Comparison of ENCODE assay signal across 15 mouse cellular contexts in the genomic region with DNA sequence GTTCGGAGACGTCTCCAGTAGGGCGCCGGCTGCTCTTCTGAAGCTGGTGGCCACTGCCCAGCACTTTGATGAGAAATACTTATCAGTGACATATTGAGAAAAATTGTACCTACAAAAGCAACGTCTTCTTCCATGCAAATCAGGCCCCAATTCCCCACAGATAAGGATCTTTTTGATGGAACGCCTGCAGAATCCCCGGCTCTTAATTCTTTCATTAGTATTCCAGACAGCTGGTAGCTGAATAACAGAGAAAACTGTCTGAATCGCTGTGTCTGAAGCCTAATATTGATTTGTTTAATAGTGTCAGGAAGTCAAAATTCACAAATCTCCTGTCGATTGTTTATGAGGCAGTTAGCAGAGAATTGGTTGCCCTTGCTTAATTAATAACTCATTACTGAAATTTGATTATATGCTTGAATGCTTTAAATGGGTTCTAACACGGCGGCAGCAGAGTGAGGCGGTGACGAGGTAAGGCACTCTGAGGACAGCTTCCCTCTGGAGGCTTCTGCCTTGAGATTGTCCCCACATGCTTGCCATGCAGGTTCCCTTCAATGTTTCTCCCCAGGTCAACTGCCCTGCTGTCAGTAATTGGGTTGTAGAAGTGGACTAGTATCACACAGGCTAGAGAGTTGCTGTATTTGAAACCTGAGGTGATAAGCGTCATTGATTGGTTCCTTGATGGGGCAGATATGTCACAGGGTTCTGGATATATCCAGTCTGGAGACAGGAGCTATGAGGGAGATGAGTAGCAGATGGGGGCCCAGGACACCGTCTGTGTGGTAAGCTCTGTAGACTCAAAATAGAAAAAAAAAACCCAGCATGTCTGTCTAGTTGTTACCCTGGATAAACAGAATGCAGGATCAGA.
A peak's percentile ranks its signal among the peaks of the same experiment; 100 is the strongest.
DNase-seq lines count a peak whose midpoint lies in the region; ATAC-seq and TF ChIP-seq lines count a peak whose summit lies in the region.
"Had no signal": no experiment of that assay in that cellular context is flagged by ENCODE, and none has a peak within 500 bp of the region (broad histone marks: within the 10 kb centered on the region; RNA-seq: fewer than 3 reads in every experiment).

No protein-coding gene starts in this region.

- H3K4me3 ChIP-seq in neural tube, embryonic 12.5 days, result no peak overlapping the region
- H3K4me3 ChIP-seq in midbrain, embryonic 12.5 days, result no peak overlapping the region
- H3K4me3 ChIP-seq in gastrocnemius, adult 2 months, result no peak overlapping the region
- H3K4me3 ChIP-seq: limb, embryonic 10.5 days; stomach, embryonic 15.5 days had no signal

- no peak for DNase-seq in neural tube, embryonic 10.5 days (ENCODE audit: extremely low spot score, low spot score)
- DNase-seq in kidney, adult 9 months, result peak; percentile 66
- peak; percentile 28 for DNase-seq in retina, postnatal 1 day
- DNase-seq in T-cell, adult 2 months (ENCODE audit: low spot score), result no peak
- DNase-seq in gastrocnemius, adult 2 months, result no peak
- DNase-seq in adrenal gland, adult 2 months, result no peak
- DNase-seq: lung, postnatal 10 days; thymus, postnatal 25 days had no signal

- H3K9ac ChIP-seq in neural tube, embryonic 12.5 days, result no peak overlapping the region
- no peak overlapping the region for H3K9ac ChIP-seq in midbrain, embryonic 12.5 days (replicated peaks)
- H3K9ac ChIP-seq: liver, embryonic 14.5 days; stomach, embryonic 15.5 days had no signal

- ATAC-seq in neural tube, embryonic 12.5 days (ENCODE audit: low FRiP score, low read depth), result peak; percentile 48; the same call in 1 of the 2 replicates
- 0 out of 2 replicates have a peak, but pooled peaks have one; percentile 34 for ATAC-seq in midbrain, embryonic 12.5 days (ENCODE audit: low FRiP score, low read depth)
- ATAC-seq: intestine, embryonic 16.5 days had no signal

- no peaks in the 10 kb centered on the region for H3K4me1 ChIP-seq in neural tube, embryonic 12.5 days
- peaks cover 14% of the 10 kb centered on the region for H3K4me1 ChIP-seq in midbrain, embryonic 12.5 days
- H3K4me1 ChIP-seq: stomach, embryonic 15.5 days had no signal

- 57% methylated on average over 15 of the region's 15 CpGs for WGBS in neural tube, embryonic 12.5 days
- 52% methylated on average over 15 of the region's 15 CpGs for WGBS in midbrain, embryonic 12.5 days

- H3K27ac ChIP-seq in neural tube, embryonic 12.5 days, result no peak overlapping the region
- peak overlapping the region; percentile 35 for H3K27ac ChIP-seq in midbrain, embryonic 12.5 days (replicated peaks)
- H3K27ac ChIP-seq in gastrocnemius, adult 2 months, result no peak overlapping the region
- H3K27ac ChIP-seq: limb, embryonic 10.5 days; liver, embryonic 14.5 days; stomach, embryonic 15.5 days had no signal

- H3K36me3 ChIP-seq in neural tube, embryonic 12.5 days, result no peaks in the 10 kb centered on the region
- H3K36me3 ChIP-seq in midbrain, embryonic 12.5 days, result no peaks in the 10 kb centered on the region
- H3K36me3 ChIP-seq: G1E; limb, embryonic 10.5 days; stomach, embryonic 15.5 days had no signal

- H3K27me3 ChIP-seq in neural tube, embryonic 12.5 days (replicated peaks), result no peaks in the 10 kb centered on the region
- peaks cover 8% of the 10 kb centered on the region for H3K27me3 ChIP-seq in midbrain, embryonic 12.5 days
- H3K27me3 ChIP-seq: stomach, embryonic 15.5 days had no signal

- no peak overlapping the region for H3K4me2 ChIP-seq in neural tube, embryonic 12.5 days (replicated peaks)
- peak overlapping the region; percentile 13 for H3K4me2 ChIP-seq in midbrain, embryonic 12.5 days (replicated peaks)
- H3K4me2 ChIP-seq: stomach, embryonic 15.5 days had no signal

- no peak for TF ChIP-seq CTCF in gastrocnemius, adult 2 months (IDR thresholded peaks at IDR 0.05)

- intact Hi-C loops in gastrocnemius, adult 2 months (cut with DNase I), result no loop called here

- H3K9me3 ChIP-seq in neural tube, embryonic 12.5 days, result no peaks in the 10 kb centered on the region
- H3K9me3 ChIP-seq in midbrain, embryonic 12.5 days, result no peaks in the 10 kb centered on the region
- H3K9me3 ChIP-seq: G1E; limb, embryonic 10.5 days; stomach, embryonic 15.5 days had no signal

Comparison
In these comparisons a context has a peak if more than half of its experiments do, and no peak if none do; other contexts are left out.
1. DNase-seq: peak in kidney, adult 9 months (single experiment) and retina, postnatal 1 day (single experiment); none in neural tube, embryonic 10.5 days (single experiment), T-cell, adult 2 months (single experiment), gastrocnemius, adult 2 months (single experiment) and adrenal gland, adult 2 months (single experiment).